Mouse (Mus musculus) ovary, postnatal 36 days (tissue): ENCODE results near the gene Sfxn3.

ENCODE experiments used
- DNase-seq: peaks from one replicate; pipeline ENCODE4 v3.0.0; 2022; ENCODE audit warnings: low spot score, mixed read lengths

Sfxn3 gene

DNA sequence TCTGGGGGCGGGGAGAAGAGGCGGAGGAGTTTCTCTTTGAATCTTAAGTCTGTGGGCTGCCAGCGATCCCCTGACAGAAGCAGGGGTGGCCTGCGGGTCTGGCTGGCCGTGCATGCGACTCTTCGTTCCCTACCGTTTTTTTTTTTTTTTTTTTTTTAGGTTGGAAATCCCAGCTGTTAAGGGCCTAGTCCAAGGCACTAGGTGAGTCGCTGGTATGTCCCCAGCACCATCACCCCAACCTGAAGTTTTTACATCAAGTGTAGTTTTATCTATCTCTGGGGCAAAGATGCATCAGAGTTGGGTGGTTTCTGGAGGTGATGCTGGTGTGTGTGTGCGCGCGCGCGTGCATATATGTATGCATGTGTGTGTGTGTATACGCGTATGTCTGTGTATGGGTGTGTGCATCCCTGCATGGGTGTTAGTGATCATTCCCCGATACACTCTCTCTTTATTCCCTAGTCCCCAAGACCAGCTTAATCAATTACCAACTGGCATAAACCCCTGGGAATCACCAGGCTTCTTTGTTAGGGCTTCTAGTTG, 28.8 kb downstream of the Sfxn3 start:
- no peak for DNase-seq

GRCm38 (mm10) chr19:45076586-45077510, 29.5 kb downstream of the Sfxn3 start:
- peak; percentile 76 for DNase-seq

GRCm38 (mm10) chr19:45077742-45078645, 30.7 kb downstream of the Sfxn3 start:
- DNase-seq, result no peak

- no peak for DNase-seq
Measured at GRCm38 (mm10) chr19:45078971-45079764, 31.9 kb downstream of the Sfxn3 start.

DNA sequence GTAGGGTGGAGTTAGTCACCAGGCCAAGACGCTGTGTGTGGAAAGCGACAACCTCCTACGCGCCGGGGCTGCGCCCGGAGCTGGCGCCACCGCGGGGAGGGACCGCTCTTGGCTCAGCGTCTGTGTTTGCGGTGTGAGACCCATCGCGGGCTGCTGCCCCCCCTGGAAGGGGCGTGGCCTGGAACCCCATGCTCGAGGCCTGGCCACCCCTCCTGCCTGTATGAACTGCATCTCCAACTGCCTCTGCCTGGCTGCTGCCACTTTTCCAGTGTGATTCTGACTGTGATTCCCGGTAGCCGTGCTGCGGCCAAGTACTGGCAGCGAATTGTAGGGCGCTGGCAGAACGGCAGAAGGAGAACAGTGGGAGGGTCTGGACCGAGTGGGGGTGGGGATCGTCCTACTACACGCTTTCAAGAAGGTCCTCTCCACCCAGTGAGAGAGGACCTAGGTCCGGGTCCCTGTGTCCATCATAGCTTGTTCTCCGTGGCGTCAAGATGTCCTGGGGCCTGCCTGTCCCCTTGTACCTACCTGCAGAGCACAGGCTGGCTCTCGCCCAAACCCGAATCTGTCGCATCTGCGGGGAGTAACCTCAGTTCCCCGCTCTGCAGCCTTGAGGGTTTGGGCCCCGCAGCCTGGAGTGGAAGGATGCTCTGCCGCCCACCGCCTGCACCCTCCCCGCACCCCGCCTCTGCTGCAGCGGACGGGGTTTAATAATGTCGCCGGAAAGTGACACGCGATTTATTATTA, 32.6 kb downstream of the Sfxn3 start:
- peak; percentile 86 for DNase-seq

DNA sequence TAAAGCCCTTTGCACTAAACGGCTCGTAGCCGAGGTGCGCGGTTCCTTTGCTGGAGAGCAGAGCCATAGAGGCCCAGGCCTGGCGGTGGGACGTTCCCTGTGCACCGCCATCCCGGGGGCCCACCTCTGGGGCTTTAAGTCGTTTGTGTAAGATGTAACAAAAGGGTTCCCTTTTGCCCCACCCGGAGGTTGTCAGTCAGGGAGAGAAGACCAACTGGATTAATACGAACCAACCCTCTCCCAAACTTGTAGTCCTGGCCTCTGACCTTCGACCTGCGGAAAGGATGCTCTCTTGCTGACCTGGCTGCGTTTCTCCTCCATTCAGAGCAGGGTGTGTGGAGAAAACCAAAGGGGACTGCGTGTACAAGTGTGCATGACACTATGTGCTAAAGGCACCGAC, 33.4 kb downstream of the Sfxn3 start:
- DNase-seq, result peak; percentile 25

DNA sequence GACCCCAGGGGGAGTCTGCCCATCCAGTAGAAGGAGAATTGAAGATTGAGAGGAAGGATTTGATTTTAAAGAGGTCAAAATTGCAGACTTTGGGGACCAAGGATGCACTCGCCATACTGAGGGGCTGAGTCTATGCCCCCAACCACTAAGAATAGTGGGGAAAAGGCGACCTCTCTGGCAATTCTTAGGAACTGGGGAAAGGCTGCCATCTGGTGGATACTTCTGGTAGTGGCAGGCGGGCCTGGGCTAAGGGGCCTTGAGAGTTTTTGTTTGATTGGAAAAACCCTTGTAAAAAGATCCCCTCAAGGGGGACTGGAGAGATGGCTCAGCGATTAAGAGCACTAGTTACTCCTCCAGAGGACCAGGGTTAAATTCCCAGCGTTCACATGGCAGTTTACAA, 34.0 kb downstream of the Sfxn3 start:
- DNase-seq, result peak; percentile 67

- DNase-seq, result peak; percentile 55
Measured at GRCm38 (mm10) chr19:45081841-45082550, 34.7 kb downstream of the Sfxn3 start.

DNA sequence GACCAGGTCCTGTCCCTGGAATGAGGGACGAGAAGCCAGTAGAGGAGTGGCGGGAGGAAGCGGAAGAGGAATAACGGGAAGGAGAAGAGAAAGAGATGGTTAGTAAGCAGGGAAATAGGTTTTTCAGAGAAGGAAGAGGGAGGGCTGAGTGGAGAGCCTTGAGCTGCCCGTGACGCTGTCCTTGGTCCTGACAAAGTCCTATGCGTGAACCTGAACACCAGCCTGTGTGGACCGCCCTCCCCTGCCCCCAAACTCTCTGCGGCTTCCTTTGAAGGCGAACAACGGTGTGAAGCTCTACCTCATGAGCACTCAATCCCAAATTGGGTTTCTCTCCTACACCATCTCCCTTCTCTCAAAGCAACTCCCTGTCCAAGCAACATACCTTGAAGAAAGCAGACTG, 50.6 kb downstream of the Sfxn3 start:
- peak; percentile 60 for DNase-seq

DNA sequence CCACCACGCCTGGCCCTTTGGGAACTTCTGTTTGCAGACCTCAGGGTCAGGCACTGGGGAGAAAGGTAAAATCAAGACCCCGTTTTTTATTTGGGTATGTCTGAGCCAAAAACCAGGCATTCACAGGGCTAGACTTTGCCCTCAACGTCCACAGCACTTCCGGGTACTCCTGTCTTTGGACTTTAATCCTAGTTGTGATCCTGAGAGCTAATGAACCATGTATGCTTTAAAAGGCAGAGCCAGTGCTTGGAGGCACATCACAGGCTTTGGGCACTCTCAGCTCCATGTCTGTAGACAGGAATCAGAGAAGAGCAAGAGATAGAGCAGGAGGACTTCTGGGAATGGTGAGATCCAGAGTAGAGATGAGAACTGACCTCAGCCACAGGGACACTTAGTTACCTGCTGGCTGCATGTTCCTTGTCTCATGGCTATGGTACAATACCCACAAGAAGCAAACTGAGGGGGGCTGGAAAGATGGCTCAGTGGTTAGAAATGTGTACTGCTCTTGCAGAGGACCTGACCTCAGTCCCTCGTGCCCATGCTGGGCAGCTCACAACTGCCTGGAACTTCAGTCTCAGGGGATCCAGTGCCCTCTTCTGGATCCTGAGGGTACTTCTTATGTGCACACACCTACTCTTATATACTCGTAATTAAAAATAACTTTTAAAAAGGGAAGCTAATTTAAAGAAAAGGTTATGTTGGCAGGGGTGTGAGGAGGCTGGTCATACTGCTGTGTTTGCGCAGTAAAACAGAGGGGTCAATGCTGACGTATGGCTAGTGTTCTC, 53.4 kb downstream of the Sfxn3 start:
- DNase-seq, result no peak

DNA sequence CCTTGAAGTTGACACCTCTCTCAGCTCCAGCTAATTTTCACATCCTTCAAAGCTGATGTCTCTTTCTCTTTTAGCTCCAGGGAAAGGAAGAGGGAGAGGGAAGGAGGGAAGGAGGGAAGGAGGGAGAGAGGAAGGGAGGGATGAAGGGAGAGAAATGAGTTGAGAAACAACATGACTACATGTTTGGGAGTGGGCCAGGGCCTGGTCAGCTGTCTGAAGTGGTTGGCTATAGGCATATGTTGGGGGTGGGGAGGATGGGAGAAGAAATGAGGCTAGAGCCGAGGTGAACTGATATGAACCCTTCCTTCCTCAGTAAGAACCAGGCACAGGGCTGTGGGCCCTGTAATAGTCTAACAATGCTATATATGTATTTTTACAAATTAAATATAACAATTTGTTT, 58.3 kb downstream of the Sfxn3 start:
- DNase-seq, result no peak
